Mouse (Mus musculus) cerebellum, adult 8-10 months (tissue): ENCODE data around the gene AU021092.

Experiments
- DNase-seq: peaks from one replicate; pipeline ENCODE4 v3.0.0; 2022

AU021092 gene

DNA sequence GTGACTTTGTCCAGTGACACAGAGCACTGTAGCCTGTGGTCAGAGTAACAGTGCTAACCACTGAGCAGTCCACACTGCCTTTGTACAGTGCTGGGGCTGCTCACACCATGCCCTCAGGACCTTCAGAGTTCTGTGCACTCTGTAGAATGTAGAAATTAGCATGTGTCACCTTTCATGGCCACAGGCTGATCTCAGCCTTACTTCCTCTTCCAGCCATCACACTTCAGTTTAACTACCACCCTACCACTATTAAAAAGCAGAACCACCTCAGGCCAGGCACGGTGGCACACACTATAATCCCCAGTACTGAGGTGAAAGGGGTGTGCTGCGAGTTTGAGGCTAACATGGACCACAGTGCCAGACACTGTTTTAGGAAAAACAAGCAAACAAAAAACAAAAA, 11.7 kb downstream of the AU021092 start:
- DNase-seq = no peak

GRCm38 (mm10) chr16:5206051-5206450, 16.0 kb downstream of the AU021092 start:
- DNase-seq = no peak

GRCm38 (mm10) chr16:5205431-5205970, 16.6 kb downstream of the AU021092 start:
- no peak for DNase-seq

GRCm38 (mm10) chr16:5203668-5204433, 18.2 kb downstream of the AU021092 start, which contains the start of gene Nagpa:
Gene Nagpa, minus strand, starts transcription at chr16:5204012.
- DNase-seq = peak; percentile 76

GRCm38 (mm10) chr16:5203200-5203599, 18.9 kb downstream of the AU021092 start:
- no peak for DNase-seq

DNA sequence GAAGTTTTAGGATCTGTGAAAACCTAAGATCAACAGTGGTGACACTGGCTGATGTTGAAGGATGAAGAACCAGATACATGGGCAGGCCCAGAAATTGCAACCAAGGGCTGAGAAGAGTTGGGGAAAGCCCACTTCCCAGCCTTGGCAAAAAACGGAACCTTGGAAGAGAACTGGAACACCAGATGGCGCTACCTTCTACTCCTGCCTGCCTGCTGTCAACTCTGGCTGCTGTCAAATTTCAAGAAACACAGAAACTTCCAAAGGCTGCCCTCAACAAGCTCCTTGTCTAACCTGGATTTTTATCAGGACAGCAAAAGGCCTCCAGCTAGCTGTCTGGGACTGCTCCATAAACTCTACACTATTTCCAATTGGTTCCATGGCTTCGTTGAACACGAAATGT, 19.4 kb downstream of the AU021092 start:
- DNase-seq = peak; percentile 41

- DNase-seq = peak; percentile 59
Measured at GRCm38 (mm10) chr16:5195080-5195479, 27.0 kb downstream of the AU021092 start.

- DNase-seq = peak; percentile 63
Measured at GRCm38 (mm10) chr16:5186234-5186633, 35.9 kb downstream of the AU021092 start.

DNA sequence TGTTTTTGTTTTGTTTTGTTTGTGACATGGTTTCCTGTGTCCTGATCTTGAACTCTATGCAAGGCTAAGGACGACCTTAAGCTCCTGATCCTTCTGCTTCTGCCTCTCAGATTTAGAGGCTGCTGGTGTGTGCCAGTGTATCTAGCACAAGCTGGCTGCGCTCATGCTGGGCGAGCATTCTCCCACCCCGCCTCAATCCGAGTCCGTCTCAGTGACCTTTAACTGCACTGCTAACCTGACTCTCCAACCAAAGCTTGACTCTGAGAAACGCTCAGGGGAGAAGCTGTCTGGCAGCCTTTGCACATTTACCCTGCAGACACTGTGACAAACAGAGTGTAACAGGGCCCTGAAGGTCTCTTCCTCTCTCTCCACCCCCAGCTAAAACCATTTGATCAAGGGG, 36.4 kb downstream of the AU021092 start:
- no peak for DNase-seq

DNA sequence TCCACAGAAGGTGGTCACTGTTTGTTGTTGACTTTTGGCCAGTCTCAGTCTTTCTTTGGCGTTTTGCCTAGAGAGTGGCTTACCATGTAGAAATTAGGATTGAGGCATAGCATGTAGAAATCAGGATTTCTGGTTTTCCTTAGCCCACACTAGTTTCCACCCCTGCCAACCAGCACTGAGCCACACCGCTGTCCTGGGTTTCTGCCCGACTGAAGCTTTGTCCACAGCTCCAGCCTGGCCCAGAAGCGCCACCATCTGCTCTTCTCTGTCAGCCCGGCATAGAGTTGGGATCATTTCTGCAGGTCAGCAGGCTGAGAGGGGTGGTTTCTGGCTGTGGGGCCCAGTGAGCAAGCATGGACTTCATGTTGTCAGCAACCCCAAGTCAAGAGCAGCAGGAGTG, 37.1 kb downstream of the AU021092 start:
- DNase-seq = peak; percentile 45

DNA sequence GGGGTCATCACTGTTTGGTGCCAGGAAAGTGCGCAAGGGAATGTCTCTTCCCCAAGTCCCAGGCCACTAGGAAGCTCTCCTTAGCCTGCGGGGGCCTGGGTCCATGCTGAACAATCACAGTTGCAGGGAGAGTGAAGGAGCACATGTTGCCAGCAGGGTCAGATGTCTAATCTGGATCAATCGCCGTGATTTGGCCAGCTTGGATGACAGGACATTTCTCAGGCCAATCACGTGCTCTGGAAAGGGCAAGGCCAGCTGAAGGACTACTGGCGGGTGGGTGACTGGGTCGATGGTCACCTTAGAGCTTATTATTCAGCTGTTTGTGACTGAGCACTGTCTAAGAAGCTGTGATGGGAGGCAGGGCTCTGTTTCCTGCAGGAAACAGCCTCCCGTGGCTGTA, 38.0 kb downstream of the AU021092 start:
- DNase-seq = no peak

GRCm38 (mm10) chr16:5183310-5183975, 38.7 kb downstream of the AU021092 start:
- DNase-seq = peak; percentile 39

- no peak for DNase-seq
Measured at GRCm38 (mm10) chr16:5172636-5173035, 49.5 kb downstream of the AU021092 start.

DNA sequence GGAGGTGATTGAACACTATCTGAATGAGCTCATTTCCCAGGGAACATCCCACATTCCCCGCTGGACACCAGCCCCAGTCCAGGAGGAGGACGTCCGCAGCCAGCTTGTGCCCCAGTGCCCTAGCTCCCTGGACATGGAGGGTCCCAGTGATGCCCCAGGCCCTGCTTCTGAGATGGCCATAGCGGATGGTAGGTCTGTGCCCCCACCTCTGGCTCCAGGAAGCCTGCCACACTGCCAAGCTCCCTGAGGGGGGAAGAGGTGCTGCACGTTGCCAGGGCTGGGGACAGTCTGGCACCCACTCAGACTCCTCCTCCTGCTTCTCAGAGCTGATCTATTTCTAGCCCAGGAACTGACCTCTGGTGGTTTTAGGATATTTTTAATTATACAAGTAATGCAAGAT, 53.3 kb downstream of the AU021092 start:
- no peak for DNase-seq

GRCm38 (mm10) chr16:5168038-5168437, 54.1 kb downstream of the AU021092 start:
- no peak for DNase-seq

GRCm38 (mm10) chr16:5164327-5164726, 57.8 kb downstream of the AU021092 start:
- no peak for DNase-seq
